22 mouse cellular contexts compared by ENCODE assay signal in genomic region chr7:19449165-19449564, GRCm38 (mm10). TPM values are rescaled to one million over a fixed set of nuclear protein-coding genes. Genes with fewer than 3 reads are reported as not detected.
"Had no signal": no experiment of that assay in that cellular context is flagged by ENCODE, and none has a peak within 500 bp of the region (broad histone marks: within the 10 kb centered on the region; RNA-seq: fewer than 3 reads in every experiment).

No protein-coding gene starts in this region.

- ATAC-seq: liver, postnatal 0 days; lung, postnatal 0 days; midbrain, embryonic 15.5 days had no signal

- H3K27ac ChIP-seq: limb, embryonic 12.5 days; limb, embryonic 15.5 days; liver, embryonic 14.5 days; macrophage; midbrain, embryonic 12.5 days; midbrain, embryonic 15.5 days; neural tube, embryonic 12.5 days; neural tube, embryonic 15.5 days; stomach, postnatal 0 days had no signal

- H3K27me3 ChIP-seq: limb, embryonic 12.5 days; limb, embryonic 15.5 days; midbrain, embryonic 12.5 days; midbrain, embryonic 15.5 days; neural tube, embryonic 12.5 days; neural tube, embryonic 15.5 days had no signal

- H3K4me1 ChIP-seq: limb, embryonic 12.5 days; limb, embryonic 15.5 days; midbrain, embryonic 12.5 days; midbrain, embryonic 15.5 days; neural tube, embryonic 12.5 days; neural tube, embryonic 15.5 days had no signal

- H3K9me3 ChIP-seq: limb, embryonic 12.5 days; limb, embryonic 15.5 days; midbrain, embryonic 12.5 days; midbrain, embryonic 15.5 days; neural tube, embryonic 12.5 days; neural tube, embryonic 15.5 days had no signal

- H3K4me3 ChIP-seq: limb, embryonic 12.5 days; limb, embryonic 15.5 days; midbrain, embryonic 12.5 days; midbrain, embryonic 15.5 days; neural tube, embryonic 12.5 days; neural tube, embryonic 15.5 days had no signal

- H3K4me2 ChIP-seq: limb, embryonic 12.5 days; limb, embryonic 15.5 days; liver, embryonic 11.5 days; lung, embryonic 14.5 days; midbrain, embryonic 12.5 days; midbrain, embryonic 15.5 days; neural tube, embryonic 12.5 days; neural tube, embryonic 15.5 days had no signal

- H3K9ac ChIP-seq: limb, embryonic 12.5 days; limb, embryonic 15.5 days; liver, embryonic 14.5 days; liver, postnatal 0 days; lung, embryonic 14.5 days; midbrain, embryonic 12.5 days; midbrain, embryonic 15.5 days; neural tube, embryonic 12.5 days; neural tube, embryonic 15.5 days had no signal

- DNase-seq: kidney, postnatal 10 days; kidney, postnatal 36 days; liver, postnatal 0 days; lung, embryonic 14.5 days; right cerebral cortex, adult 18-20 months; right cerebral cortex, postnatal 14 days; right cerebral cortex, postnatal 4 days; thymus, adult 2 months; thymus, postnatal 14 days; thymus, postnatal 4 days had no signal

RNA-seq across cellular contexts. Expression of gene Exoc3l2, which starts 14.0 kb away (rescaled TPM):
- polyA plus RNA-seq: macrophage had no signal

RNA-seq across cellular contexts. Expression of gene Ckm, which starts 44.6 kb away (rescaled TPM):
- total RNA-seq: layer of hippocampus, postnatal 25 days had no signal
- polyA plus RNA-seq: macrophage; midbrain, embryonic 12.5 days; midbrain, embryonic 15.5 days had no signal

RNA-seq across cellular contexts. Expression of gene Klc3, which starts 45.3 kb away (rescaled TPM):
- polyA plus RNA-seq: macrophage had no signal
